Mouse (Mus musculus): ENCODE data around the gene Efna2.

The Efna2 gene

DNA sequence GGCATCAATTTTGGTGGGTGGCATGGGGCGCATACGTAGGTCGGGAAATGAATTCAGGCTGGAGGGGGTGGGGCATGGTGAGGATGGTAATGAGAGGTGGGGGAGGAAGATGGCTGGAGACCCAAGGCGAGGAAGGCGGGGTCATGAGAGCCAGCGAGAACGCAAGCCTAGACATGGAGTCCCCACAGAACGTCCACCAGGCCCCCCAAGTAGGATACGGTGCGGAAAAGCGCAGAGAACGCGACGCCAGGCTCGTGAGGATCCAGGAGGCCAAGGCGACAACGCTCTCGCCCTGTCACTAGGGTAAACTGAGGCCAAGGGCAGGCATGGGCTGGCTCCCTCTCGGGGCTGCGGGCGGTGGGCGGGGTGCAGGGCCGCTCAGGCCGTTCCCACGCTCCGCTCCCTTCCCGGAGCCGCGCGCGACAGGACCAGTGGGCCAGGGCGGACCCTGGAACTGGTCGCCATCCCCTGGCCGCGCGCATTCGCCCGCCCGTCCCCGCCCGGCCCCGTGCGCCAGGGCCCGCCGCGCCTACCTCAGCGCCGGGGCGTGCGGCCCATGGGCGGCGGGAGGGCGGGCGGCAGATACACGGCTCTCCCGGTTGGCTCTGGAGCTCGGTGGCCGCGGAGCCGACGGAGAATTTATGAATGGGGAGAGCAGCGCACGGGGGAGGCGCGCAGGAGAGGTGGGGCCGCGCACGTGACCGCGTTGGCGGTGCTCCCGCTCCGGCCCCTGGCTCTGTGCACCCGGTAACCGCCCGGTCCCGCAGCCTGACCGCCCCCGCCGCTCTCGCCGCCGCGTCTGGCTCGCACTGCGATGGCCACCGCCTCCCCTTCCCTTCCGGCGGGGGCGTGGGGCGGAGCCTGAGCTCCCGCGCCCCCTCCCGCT is 40.5 kb upstream of the Efna2 start, which contains the start of gene Atp5d:
TSS of gene Atp5d (plus strand) at position 80 of the 886 bp plus-strand sequence.
- Histone ChIP-seq H3K36me3 (ENCODE audit: control insufficient read depth, insufficient read depth, low read length, poor library complexity, severe bottlenecking) (no peaks in the 10 kb centered on the region; the same call in 1 of the 2 replicates), H3K27me3 (ENCODE audit: control insufficient read depth, insufficient read depth, low read length, poor library complexity, severe bottlenecking) (no peaks in the 10 kb centered on the region)
- DNase-seq (ENCODE audit: low read depth, low spot score) = peak; percentile 70

DNA sequence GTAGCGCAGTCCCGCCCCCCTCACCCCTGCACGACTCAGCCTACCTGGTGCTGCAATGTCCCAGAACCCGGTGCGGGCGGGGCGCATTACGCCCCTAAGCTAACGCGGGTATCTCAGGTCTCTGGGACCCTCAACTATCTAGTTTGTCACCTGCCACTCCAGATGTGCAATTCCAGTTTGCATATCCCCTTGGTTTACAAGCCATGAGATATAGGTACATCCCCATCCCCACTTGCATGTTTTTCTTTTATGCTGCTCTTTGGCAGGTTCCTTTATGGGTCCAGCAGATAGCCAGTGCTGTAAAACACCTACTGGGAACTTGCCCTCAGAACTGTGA is 39.9 kb upstream of the Efna2 start:
- Histone ChIP-seq H3K36me3 (ENCODE audit: control insufficient read depth, insufficient read depth, low read length, poor library complexity, severe bottlenecking) (no peaks in the 10 kb centered on the region; the same call in 1 of the 2 replicates), H3K27me3 (ENCODE audit: control insufficient read depth, insufficient read depth, low read length, poor library complexity, severe bottlenecking) (no peaks in the 10 kb centered on the region)
- DNase-seq (ENCODE audit: low read depth, low spot score) = no peak

DNA sequence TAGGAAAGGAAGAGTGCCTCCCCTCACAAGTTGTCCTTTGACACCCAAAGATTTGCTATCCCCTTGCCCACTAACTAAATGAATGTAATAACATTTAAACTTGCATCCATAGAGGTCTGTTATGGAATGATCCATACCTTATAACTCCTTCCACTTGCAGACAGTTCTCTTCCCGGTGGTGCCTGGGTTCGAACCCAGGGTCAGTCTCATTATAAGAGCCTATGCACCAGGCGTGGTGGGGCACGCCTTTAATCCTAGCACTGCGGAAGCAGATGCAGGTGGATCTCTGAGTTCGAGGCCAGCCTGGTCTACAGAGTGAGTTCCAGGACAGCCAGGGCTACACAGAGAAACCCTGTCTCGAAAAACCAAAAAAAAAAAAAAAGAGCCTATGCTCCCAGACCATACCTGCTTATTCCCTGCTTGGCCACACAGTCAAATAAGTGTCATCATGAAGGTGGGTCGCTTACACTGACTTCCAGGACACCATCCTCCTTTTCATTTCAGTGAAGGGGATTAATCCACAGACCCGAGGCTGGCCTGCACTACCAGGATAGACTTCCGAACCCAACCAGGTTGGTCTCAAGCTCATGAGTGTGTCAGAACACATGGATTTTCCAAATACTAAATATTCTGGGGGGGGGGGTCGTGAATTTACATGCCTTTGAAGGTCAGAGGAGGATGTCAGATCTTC is 39.2 kb upstream of the Efna2 start:
- Histone ChIP-seq H3K36me3 (ENCODE audit: control insufficient read depth, insufficient read depth, low read length, poor library complexity, severe bottlenecking) (peaks cover under 1% of the 10 kb centered on the region; the same call in 1 of the 2 replicates), H3K27me3 (ENCODE audit: control insufficient read depth, insufficient read depth, low read length, poor library complexity, severe bottlenecking) (no peaks in the 10 kb centered on the region)
- no peak for DNase-seq (ENCODE audit: low read depth, low spot score)

DNA sequence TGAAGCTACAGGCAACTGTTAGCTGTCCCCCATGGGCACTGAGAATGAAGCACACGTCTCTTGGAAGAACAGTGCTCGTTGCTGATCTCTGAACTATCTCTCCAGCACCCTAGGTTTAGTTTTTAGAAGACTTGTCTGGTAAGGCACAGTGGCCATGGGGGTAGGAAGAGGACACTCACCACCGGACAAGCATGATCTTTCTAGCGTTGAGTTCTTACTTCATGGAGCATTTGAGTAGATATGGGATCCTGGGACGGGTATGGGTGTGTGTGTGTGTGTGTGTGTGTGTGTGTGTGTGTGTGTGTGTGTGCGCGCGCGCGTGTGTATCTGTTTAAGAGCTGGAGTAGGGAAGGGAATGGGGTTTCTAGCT is 38.6 kb upstream of the Efna2 start, which contains the start of gene Cbarp:
TSS of gene Cbarp (minus strand) at position 170 of the 370 bp plus-strand sequence.
- H3K27me3 ChIP-seq (ENCODE audit: control insufficient read depth, insufficient read depth, low read length, poor library complexity, severe bottlenecking) = no peaks in the 10 kb centered on the region
- H3K36me3 ChIP-seq (ENCODE audit: control insufficient read depth, insufficient read depth, low read length, poor library complexity, severe bottlenecking) = peaks cover 3% of the 10 kb centered on the region
- no peak for DNase-seq (ENCODE audit: low read depth, low spot score)

DNA sequence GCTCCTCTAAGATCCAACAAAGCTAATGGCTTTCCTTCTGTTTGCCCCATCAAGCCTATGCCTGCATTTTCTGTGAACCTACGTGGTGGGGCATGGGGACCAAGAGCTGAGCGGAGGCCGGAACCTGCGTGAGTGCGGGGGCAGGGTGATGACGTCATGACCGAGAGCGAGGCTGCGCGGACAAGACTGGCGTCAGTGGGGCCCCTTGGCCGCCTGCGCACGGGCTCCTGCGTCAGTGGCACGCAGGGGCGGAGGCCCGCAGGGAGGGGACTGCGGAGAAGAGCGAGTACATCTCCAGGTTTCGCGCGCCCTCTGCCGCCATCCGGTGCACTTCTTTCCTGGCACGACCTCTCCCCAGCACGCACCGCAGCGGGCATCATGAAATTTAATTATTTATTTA is 38.0 kb upstream of the Efna2 start:
- H3K27me3 ChIP-seq (ENCODE audit: control insufficient read depth, insufficient read depth, low read length, poor library complexity, severe bottlenecking) = no peaks in the 10 kb centered on the region
- peak; percentile 99 for DNase-seq (ENCODE audit: low read depth, low spot score)
- peaks cover 3% of the 10 kb centered on the region for H3K36me3 ChIP-seq (ENCODE audit: control insufficient read depth, insufficient read depth, low read length, poor library complexity, severe bottlenecking)

DNA sequence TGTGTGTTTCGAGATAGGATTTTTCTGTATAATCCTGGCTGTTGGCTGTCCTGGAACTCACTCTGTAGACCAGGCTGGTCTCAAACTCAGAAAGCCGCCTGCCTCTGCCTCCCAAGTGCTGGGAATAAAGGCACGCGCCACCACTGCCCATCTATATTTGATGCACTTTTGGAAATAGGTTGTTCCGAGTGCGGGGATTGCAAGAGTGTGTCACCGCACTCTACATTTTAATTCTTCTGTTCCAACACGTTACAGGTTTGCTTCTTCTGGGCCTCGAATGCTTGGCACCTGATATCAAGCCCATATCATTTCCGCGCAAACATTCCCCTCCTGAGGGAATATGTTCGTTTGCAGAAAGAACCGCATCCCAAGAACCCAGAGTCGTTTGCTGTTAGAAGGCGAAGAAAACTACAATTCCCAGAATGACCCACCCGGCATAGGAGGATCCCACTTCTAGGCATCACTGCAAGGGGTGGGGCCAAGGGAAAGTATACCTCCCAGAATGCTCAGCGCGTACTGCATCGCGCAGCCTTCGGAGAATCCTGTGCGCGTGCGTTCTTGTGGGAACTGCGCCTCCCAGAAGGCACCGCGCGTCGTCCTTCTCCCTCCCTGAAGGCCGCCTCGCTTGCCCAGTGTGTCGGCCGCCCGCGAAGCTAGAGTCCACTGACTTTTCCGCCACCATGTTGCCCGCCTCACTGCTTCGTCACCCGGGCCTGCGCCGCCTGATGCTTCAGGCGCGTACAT is 37.3 kb upstream of the Efna2 start:
- Histone ChIP-seq H3K36me3 (ENCODE audit: control insufficient read depth, insufficient read depth, low read length, poor library complexity, severe bottlenecking) (peaks cover 3% of the 10 kb centered on the region), H3K27me3 (ENCODE audit: control insufficient read depth, insufficient read depth, low read length, poor library complexity, severe bottlenecking) (no peaks in the 10 kb centered on the region)
- DNase-seq (ENCODE audit: low read depth, low spot score) = peak; percentile 97

DNA sequence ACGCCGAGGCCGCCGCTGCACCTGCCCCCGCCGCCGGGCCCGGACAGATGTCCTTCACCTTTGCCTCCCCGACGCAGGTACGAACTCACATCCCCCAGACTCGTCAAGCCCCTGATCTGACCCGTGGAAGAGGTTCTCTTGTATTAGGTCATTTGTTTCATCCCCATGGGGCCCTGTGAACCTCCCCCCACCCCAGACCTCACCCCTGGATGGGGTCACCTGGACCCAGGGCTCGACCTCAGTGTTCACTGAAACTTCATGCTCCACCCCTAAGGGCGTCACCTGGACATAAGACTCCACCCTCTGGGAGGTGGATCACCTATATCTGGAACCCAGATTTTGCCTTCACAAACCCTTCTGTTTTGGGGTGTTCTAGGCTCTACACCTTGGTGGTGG is 36.8 kb upstream of the Efna2 start:
- H3K27me3 ChIP-seq (ENCODE audit: control insufficient read depth, insufficient read depth, low read length, poor library complexity, severe bottlenecking) = no peaks in the 10 kb centered on the region
- peaks cover 3% of the 10 kb centered on the region for H3K36me3 ChIP-seq (ENCODE audit: control insufficient read depth, insufficient read depth, low read length, poor library complexity, severe bottlenecking)
- DNase-seq (ENCODE audit: low read depth, low spot score) = peak; percentile 54

DNA sequence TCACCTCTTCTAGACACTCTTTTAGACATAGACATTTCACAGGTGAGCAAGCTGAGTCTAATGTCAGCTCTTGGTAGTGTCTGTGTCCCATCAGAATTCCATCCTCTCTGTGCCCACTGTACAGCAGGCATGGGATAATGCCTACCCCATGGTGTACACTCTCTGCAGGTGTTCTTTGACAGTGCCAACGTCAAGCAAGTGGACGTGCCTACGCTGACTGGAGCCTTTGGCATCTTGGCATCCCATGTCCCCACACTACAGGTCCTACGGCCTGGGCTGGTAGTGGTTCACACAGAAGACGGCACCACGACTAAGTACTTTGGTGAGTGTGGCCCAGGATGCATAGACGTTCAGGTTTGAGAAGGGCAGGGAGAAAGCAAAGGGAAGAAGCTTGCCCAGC is 35.6 kb upstream of the Efna2 start:
- DNase-seq (ENCODE audit: low read depth, low spot score) = no peak
- no peaks in the 10 kb centered on the region for H3K27me3 ChIP-seq (ENCODE audit: control insufficient read depth, insufficient read depth, low read length, poor library complexity, severe bottlenecking)
- peaks cover 3% of the 10 kb centered on the region for H3K36me3 ChIP-seq (ENCODE audit: control insufficient read depth, insufficient read depth, low read length, poor library complexity, severe bottlenecking)

DNA sequence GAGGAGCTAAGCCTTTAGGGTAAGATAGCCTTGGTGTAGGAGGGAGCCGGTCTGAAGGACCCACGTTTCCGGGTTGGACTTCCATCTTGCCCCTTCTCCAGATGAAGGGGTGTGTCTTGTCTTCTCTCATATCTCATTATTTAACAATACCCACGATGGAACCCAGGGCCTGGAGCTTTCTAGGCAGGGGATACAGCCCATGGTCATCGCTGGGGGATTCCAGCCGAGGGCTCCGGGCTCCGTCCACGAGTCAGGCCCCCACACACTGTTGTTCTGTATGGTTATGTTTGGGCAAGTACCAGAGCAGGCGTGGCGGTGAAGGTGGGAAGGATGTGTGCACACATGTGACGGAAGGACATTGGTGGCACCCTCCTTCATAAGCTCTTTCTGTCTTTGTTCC is 35.1 kb upstream of the Efna2 start:
- Histone ChIP-seq H3K36me3 (ENCODE audit: control insufficient read depth, insufficient read depth, low read length, poor library complexity, severe bottlenecking) (peaks cover 3% of the 10 kb centered on the region), H3K27me3 (ENCODE audit: control insufficient read depth, insufficient read depth, low read length, poor library complexity, severe bottlenecking) (no peaks in the 10 kb centered on the region)
- DNase-seq (ENCODE audit: low read depth, low spot score) = no peak

DNA sequence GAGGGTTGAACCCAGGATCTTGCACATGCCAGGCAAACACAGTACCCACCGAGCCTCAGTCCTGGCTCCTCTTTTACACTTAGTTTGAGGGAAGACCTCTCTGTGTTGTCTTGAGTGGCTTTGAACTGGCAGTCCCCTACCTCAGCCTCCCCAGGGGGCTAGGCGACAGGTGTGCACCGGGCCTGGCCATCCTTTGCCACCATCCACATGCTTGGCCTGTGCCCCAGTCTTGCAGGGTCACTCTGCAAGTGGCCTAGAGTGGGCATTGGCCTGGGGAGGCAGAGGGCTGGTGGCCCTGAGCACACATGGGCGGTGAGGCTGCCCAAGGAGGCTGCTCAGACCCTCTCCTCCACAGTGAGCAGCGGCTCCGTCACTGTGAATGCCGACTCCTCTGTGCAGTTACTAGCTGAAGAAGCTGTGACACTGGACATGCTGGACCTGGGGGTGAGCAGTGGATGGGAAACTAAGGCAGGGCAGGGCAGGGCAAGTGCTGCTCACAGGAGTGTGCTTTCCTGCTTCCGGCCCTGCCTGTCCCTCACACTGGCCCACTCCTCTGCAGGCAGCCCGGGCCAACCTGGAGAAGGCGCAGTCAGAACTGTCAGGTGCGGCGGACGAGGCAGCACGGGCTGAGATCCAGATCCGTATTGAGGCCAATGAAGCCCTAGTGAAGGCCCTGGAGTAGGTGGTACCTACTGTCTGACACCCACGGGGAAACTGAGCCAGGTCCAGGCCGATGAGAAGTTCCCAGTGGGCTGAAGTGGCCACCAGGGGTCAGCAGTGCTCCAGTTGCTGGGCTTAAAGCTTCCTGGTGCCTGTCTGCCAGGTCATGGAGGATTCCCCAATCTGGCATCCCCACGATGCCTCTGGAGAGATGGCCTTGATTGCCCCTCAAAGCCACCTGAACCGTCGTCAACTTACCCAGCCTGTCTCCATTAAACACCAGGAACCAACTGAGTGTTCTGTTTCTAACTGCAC is 34.1 kb upstream of the Efna2 start:
- DNase-seq (ENCODE audit: low read depth, low spot score) = peak; percentile 84
- Histone ChIP-seq H3K36me3 (ENCODE audit: control insufficient read depth, insufficient read depth, low read length, poor library complexity, severe bottlenecking) (peaks cover 3% of the 10 kb centered on the region), H3K27me3 (ENCODE audit: control insufficient read depth, insufficient read depth, low read length, poor library complexity, severe bottlenecking) (no peaks in the 10 kb centered on the region)

DNA sequence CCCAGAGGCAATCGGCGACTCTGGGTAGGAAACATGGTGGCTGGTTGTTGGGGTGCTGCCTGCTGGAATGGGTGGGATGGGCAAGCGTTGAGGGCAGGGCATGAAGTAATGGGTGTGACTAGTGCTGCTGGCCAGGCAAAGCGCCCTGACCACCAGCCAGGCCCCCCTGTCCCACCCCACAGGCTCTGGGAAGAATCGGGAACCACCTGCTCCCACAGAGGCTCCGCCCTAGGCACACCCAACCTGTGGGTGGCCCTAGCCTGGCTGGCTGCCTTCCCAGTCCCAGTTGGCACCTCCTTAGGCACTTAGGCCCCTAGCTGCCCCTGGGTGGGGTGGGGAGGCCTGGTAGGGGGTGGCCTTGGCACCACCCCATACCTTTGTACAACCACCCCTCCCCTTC is 33.4 kb upstream of the Efna2 start:
- Histone ChIP-seq H3K27me3 (ENCODE audit: control insufficient read depth, insufficient read depth, low read length, poor library complexity, severe bottlenecking) (no peaks in the 10 kb centered on the region), H3K36me3 (ENCODE audit: control insufficient read depth, insufficient read depth, low read length, poor library complexity, severe bottlenecking) (peaks cover 3% of the 10 kb centered on the region)
- DNase-seq (ENCODE audit: low read depth, low spot score) = no peak

DNA sequence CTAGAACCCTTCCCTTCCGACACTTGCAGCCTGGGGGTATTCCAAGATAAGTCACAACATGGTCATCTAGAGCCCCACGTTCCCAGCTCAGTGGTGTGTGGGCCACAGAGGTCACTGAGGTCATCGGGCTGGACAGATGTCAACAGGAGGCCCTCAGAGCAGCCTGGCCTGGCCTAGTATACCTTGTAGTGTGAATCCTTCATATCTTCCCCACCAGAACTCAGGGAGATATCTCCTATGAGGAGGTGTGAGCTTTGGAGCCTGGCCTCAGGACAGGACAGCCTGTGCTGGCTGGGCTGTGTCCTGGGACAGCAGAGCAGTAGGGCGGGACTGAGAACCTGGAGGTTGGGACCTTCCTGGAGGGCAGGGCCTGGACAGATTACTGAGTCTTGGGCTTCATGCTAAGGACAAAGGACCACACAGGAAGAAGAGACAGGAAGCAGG is 32.7 kb upstream of the Efna2 start:
- no peak for DNase-seq (ENCODE audit: low read depth, low spot score)
- Histone ChIP-seq H3K36me3 (ENCODE audit: control insufficient read depth, insufficient read depth, low read length, poor library complexity, severe bottlenecking) (peaks cover 5% of the 10 kb centered on the region), H3K27me3 (ENCODE audit: control insufficient read depth, insufficient read depth, low read length, poor library complexity, severe bottlenecking) (no peaks in the 10 kb centered on the region)

DNA sequence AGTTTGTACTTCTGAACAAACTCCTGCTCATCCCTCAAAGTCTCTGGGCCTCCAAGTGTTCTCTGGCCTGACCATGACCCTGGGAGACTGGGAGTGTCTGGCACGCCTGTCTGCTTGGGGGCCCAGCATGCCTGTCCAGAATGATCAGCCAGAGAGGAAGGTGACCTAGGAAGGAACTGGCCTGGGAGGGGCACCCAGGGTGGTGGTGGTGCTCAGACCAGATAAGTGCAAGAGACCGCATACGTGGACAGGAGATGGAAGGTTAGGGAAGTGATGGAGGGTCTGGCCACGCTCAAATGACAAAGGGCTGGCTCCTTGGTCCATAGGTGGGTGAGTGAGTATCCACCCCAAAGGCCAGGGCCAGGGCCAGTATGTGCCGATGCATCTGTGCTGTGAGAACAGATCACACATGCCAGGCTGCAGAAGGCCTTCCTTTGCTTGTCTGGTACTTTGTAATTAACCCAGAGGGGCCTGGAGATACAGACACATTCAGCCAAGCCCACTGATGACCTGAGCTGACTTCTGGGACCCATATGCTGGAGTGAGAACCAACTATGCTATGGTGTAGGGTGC is 32.0 kb upstream of the Efna2 start:
- Histone ChIP-seq H3K27me3 (ENCODE audit: control insufficient read depth, insufficient read depth, low read length, poor library complexity, severe bottlenecking) (no peaks in the 10 kb centered on the region), H3K36me3 (ENCODE audit: control insufficient read depth, insufficient read depth, low read length, poor library complexity, severe bottlenecking) (peaks cover 5% of the 10 kb centered on the region)
- no peak for DNase-seq (ENCODE audit: low read depth, low spot score)
